Mouse (Mus musculus) E14TG2a.4 (cell line): ENCODE data around the gene Fam83e.

ENCODE experiments used
- CTCF ChIP-seq: conservative IDR thresholded peaks from 2 replicates; pipeline ENCODE4 v1.5.1; 2014; ENCODE audit warnings: low read length
- NANOG ChIP-seq: IDR thresholded peaks from 2 replicates; pipeline ENCODE4 v1.6.1; 2014; ENCODE audit warnings: borderline replicate concordance, low read length, mixed read lengths
- POU5F1 ChIP-seq: IDR thresholded peaks from 2 replicates; pipeline ENCODE4 v1.6.1; 2014; ENCODE audit warnings: low read length, borderline replicate concordance

DNA sequence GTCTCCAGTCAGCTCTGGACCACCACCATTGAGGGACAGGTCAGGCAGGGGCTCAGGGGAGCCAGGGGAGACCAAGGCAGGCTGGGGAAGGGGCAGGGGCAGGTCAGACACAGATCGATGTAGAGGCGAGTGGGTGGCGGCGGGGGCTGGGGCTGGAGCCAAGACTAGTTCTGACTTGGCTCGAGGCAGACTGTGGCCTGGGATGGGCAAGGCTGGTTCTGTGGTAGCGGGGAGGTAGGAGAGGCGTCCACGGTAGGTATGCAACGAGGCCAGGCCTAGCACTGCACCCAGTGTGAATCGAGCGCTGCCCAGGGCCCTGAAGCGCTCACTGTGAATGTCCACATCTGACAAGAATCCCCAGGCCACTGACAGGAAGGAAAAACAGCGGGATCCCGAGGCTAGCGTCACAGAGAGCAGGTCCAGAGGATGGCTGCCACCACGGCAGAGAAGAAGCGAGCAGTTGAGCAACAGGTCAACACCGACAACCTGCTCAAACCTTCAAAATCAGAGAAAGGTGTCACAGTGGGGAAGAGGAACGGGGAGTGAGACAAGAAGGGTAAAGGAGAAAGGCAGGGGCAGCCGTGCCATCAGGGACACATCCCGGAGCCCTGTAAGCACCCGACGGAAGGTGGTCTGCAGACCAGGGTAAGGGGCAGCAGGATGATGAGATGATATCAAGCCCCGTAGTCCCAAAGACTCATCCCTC lies 9.5 kb upstream of the Fam83e start:
- no peak for TF ChIP-seq POU5F1
- TF ChIP-seq CTCF: no peak
- TF ChIP-seq NANOG: no peak
